Mouse (Mus musculus) limb, embryonic 11.5 days (tissue): ENCODE results near the gene Kif14. TPM values are rescaled to one million over a fixed set of nuclear protein-coding genes. Genes with fewer than 3 reads are reported as not detected.

Experiments used
- ATAC-seq: fragments of 200-750 bp; cut with Nextera tagmentation; 2 replicates; pipeline ENCODE4 v1.8.0; 2017; ENCODE audit warnings: low read depth; ENCODE audit not compliant: insufficient number of reproducible peaks, low FRiP score, low TSS enrichment
- DNase-seq: peaks from one replicate; pipeline ENCODE4 v3.0.0-alpha.2; 2015; ENCODE audit warnings: low spot score
- H3K27ac ChIP-seq: fragments of 300-500 bp; sonication (generic); replicated peaks from 2 replicates; pipeline ENCODE4 v1.5.1; 2014; ENCODE audit warnings: low read depth, mild to moderate bottlenecking, low read length
- H3K27me3 ChIP-seq: fragments of 300-500 bp; sonication (generic); 2 replicates; pipeline ENCODE4 v1.6.1; 2014; ENCODE audit warnings: mild to moderate bottlenecking, low read length, mixed read lengths; ENCODE audit not compliant: control insufficient read depth, insufficient read depth
- H3K36me3 ChIP-seq: fragments of 300-500 bp; sonication (generic); 2 replicates; pipeline ENCODE4 v1.6.1; 2014; ENCODE audit warnings: mild to moderate bottlenecking, low read length, moderate library complexity, mixed read lengths; ENCODE audit not compliant: control insufficient read depth, insufficient read depth
- H3K4me1 ChIP-seq: fragments of 300-500 bp; sonication (generic); 2 replicates; pipeline ENCODE4 v1.6.1; 2014; ENCODE audit warnings: low read length, mixed read lengths; ENCODE audit not compliant: control insufficient read depth, insufficient read depth
- H3K4me2 ChIP-seq: fragments of 300-500 bp; sonication (generic); 2 replicates; pipeline ENCODE4 v1.6.1; 2014; ENCODE audit warnings: low read depth, mild to moderate bottlenecking, moderate library complexity; ENCODE audit not compliant: severe bottlenecking
- H3K4me3 ChIP-seq: fragments of 300-500 bp; sonication (generic); 2 replicates; pipeline ENCODE4 v1.5.1; 2014; ENCODE audit warnings: low read depth, low read length
- H3K9ac ChIP-seq: fragments of 300-500 bp; sonication (generic); 2 replicates; pipeline ENCODE4 v1.6.1; 2014; ENCODE audit warnings: mild to moderate bottlenecking, low read length
- H3K9me3 ChIP-seq: fragments of 300-500 bp; sonication (generic); 2 replicates; pipeline ENCODE4 v1.6.1; 2016; ENCODE audit warnings: low read length; ENCODE audit not compliant: control insufficient read depth
- WGBS: fragments of 180-500 bp; shearing (Covaris S2); extraction: QIAGEN DNeasy Blood & Tissue Kit; methylation state at CpG from one replicate; pipeline ENCODE4 v1.1.7; 2014; 5-methylcytosine and 5-hydroxymethylcytosine counted together
- polyA plus RNA-seq: library from polyadenylated mRNA; unstranded; fragments of >200 nt; fragmentation: Nextera tagmentation; extraction: Ambion mirVana; gene quantifications from 2 replicates; pipeline ENCODE4 v1.2.1, GENCODE M21; 2014

The Kif14 gene
- polyA plus RNA-seq, 1 experiment from 2014 or later = 9.9 TPM

- ATAC-seq (no peak), DNase-seq (peak; percentile 32)
- H3K4me3 ChIP-seq = no peak overlapping the region
- H3K27me3 ChIP-seq = no peaks in the 10 kb centered on the region
- H3K9me3 ChIP-seq = no peaks in the 10 kb centered on the region
- H3K36me3 ChIP-seq = no peaks in the 10 kb centered on the region
- H3K4me1 ChIP-seq = no peaks in the 10 kb centered on the region
- H3K27ac ChIP-seq = no peak overlapping the region
- H3K4me2 ChIP-seq = no peak overlapping the region
- 25% methylated on average over 9 of the region's 9 CpGs for WGBS
- no peak overlapping the region for H3K9ac ChIP-seq
Observed at GRCm38 (mm10) chr1:136458691-136459245, 7.4 kb upstream of the Kif14 start.

- ATAC-seq = no peak
- WGBS = 54% methylated on average over 10 of the region's 10 CpGs
- Histone ChIP-seq H3K9ac (no peak overlapping the region), H3K27ac (no peak overlapping the region), H3K4me3 (no peak overlapping the region), H3K27me3 (no peaks in the 10 kb centered on the region), H3K4me2 (no peak overlapping the region), H3K4me1 (peaks cover 5% of the 10 kb centered on the region), H3K36me3 (no peaks in the 10 kb centered on the region), H3K9me3 (no peaks in the 10 kb centered on the region)
- DNase-seq = no peak
Observed at GRCm38 (mm10) chr1:136462443-136462842, 3.7 kb upstream of the Kif14 start.

GRCm38 (mm10) chr1:136465168-136465567 is 975 bp upstream of the Kif14 start:
- Histone ChIP-seq H3K4me1 (peaks cover 6% of the 10 kb centered on the region), H3K27ac (no peak overlapping the region), H3K4me2 (no peak overlapping the region), H3K36me3 (peaks cover 7% of the 10 kb centered on the region; the same call in 1 of the 2 replicates), H3K9ac (no peak overlapping the region), H3K27me3 (no peaks in the 10 kb centered on the region), H3K4me3 (no peak overlapping the region), H3K9me3 (no peaks in the 10 kb centered on the region)
- DNase-seq (no peak), ATAC-seq (no peak)

GRCm38 (mm10) chr1:136469408-136469807 is 3.3 kb downstream of the Kif14 start:
- H3K4me2 ChIP-seq = no peak overlapping the region
- H3K4me1 ChIP-seq = peaks cover 6% of the 10 kb centered on the region
- no peaks in the 10 kb centered on the region for H3K9me3 ChIP-seq
- no peak overlapping the region for H3K9ac ChIP-seq
- WGBS = 90% methylated on average over 4 of the region's 4 CpGs
- H3K36me3 ChIP-seq = peaks cover 7% of the 10 kb centered on the region; the same call in 1 of the 2 replicates
- ATAC-seq (no peak), DNase-seq (no peak)
- no peak overlapping the region for H3K4me3 ChIP-seq
- H3K27ac ChIP-seq = no peak overlapping the region
- H3K27me3 ChIP-seq = no peaks in the 10 kb centered on the region

GRCm38 (mm10) chr1:136470471-136470870 is 4.3 kb downstream of the Kif14 start:
- 13% methylated on average over 6 of the region's 6 CpGs for WGBS
- ATAC-seq = no peak
- Histone ChIP-seq H3K27ac (no peak overlapping the region), H3K9ac (no peak overlapping the region), H3K9me3 (no peaks in the 10 kb centered on the region), H3K4me1 (peaks cover 6% of the 10 kb centered on the region), H3K27me3 (no peaks in the 10 kb centered on the region), H3K4me3 (no peak overlapping the region), H3K36me3 (peaks cover 7% of the 10 kb centered on the region; the same call in 1 of the 2 replicates), H3K4me2 (no peak overlapping the region)
- no peak for DNase-seq

- no peak overlapping the region for H3K4me2 ChIP-seq
- no peak overlapping the region for H3K27ac ChIP-seq
- ATAC-seq (no peak), DNase-seq (no peak)
- WGBS = 72% methylated on average over 5 of the region's 5 CpGs
- H3K4me3 ChIP-seq = no peak overlapping the region
- no peaks in the 10 kb centered on the region for H3K27me3 ChIP-seq
- no peaks in the 10 kb centered on the region for H3K4me1 ChIP-seq
- no peaks in the 10 kb centered on the region for H3K9me3 ChIP-seq
- H3K36me3 ChIP-seq = peaks cover 16% of the 10 kb centered on the region
- no peak overlapping the region for H3K9ac ChIP-seq
Observed at GRCm38 (mm10) chr1:136491681-136492080, 25.5 kb downstream of the Kif14 start.

- no peak for DNase-seq
- H3K36me3 ChIP-seq = peaks cover 15% of the 10 kb centered on the region
- 33% methylated on average over 2 of the region's 2 CpGs for WGBS
- H3K4me2 ChIP-seq = no peak overlapping the region
- H3K4me1 ChIP-seq = no peaks in the 10 kb centered on the region
- H3K27ac ChIP-seq = no peak overlapping the region
- no peaks in the 10 kb centered on the region for H3K9me3 ChIP-seq
- H3K4me3 ChIP-seq = no peak overlapping the region
- no peak overlapping the region for H3K9ac ChIP-seq
- no peaks in the 10 kb centered on the region for H3K27me3 ChIP-seq
- ATAC-seq = no peak
Observed at GRCm38 (mm10) chr1:136492232-136492631, 26.1 kb downstream of the Kif14 start.

GRCm38 (mm10) chr1:136499317-136499716 is 33.2 kb downstream of the Kif14 start:
- no peak for DNase-seq
- no peaks in the 10 kb centered on the region for H3K27me3 ChIP-seq
- WGBS = 90% methylated on average over 13 of the region's 13 CpGs
- H3K4me1 ChIP-seq = no peaks in the 10 kb centered on the region
- H3K4me2 ChIP-seq = no peak overlapping the region
- H3K36me3 ChIP-seq = peaks cover 12% of the 10 kb centered on the region; the same call in 1 of the 2 replicates
- no peak overlapping the region for H3K4me3 ChIP-seq
- ATAC-seq = no peak
- no peak overlapping the region for H3K27ac ChIP-seq
- H3K9ac ChIP-seq = no peak overlapping the region
- no peaks in the 10 kb centered on the region for H3K9me3 ChIP-seq

- DNase-seq = no peak
- 96% methylated on average over 8 of the region's 8 CpGs for WGBS
- peaks cover 6% of the 10 kb centered on the region; the same call in 1 of the 2 replicates for H3K36me3 ChIP-seq
- no peaks in the 10 kb centered on the region for H3K4me1 ChIP-seq
- no peak overlapping the region for H3K4me2 ChIP-seq
- no peak overlapping the region for H3K27ac ChIP-seq
- no peaks in the 10 kb centered on the region for H3K27me3 ChIP-seq
- H3K9me3 ChIP-seq = no peaks in the 10 kb centered on the region
- no peak for ATAC-seq
- H3K9ac ChIP-seq = no peak overlapping the region
- H3K4me3 ChIP-seq = no peak overlapping the region
Observed at GRCm38 (mm10) chr1:136502936-136503335, 36.8 kb downstream of the Kif14 start.
